Mouse (Mus musculus) E14TG2a.4 (cell line): Measurements from ENCODE around the gene Fam129b.

ENCODE experiments used
- CTCF ChIP-seq: conservative IDR thresholded peaks from 2 replicates; pipeline ENCODE4 v1.5.1; 2014; ENCODE audit warnings: low read length
- NANOG ChIP-seq: IDR thresholded peaks from 2 replicates; pipeline ENCODE4 v1.6.1; 2014; ENCODE audit warnings: borderline replicate concordance, low read length, mixed read lengths
- POU5F1 ChIP-seq: IDR thresholded peaks from 2 replicates; pipeline ENCODE4 v1.6.1; 2014; ENCODE audit warnings: low read length, borderline replicate concordance

DNA sequence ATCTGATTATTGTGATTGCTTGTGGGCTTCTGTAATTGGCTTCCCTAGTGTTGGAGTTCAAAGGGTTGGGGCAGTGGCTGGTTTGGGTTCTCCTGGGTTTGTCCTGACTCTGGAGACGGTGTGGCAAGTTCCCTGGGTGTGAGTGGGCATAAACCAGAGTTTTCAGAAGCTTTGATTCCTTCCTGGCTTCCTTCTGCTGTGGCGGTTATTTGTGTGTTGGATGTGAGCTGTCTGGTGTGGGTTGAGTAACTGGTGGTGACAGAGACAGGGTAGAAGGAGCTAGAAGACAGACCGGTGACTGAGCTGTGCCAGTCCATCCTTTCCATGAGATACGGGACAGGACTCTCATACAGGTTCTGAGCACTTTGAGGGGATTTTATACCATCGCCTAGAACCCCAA is 3.7 kb downstream of the Fam129b start:
- TF ChIP-seq CTCF: no peak
- TF ChIP-seq POU5F1: no peak
- TF ChIP-seq NANOG: no peak
